Mouse (Mus musculus): ENCODE data around the gene Met. TPM values are rescaled to one million over a fixed set of nuclear protein-coding genes. Genes with fewer than 3 reads are reported as not detected.

The Met gene
- total RNA-seq, 2 experiments from 2014 or later: 13.0 to 17.5 TPM

DNA sequence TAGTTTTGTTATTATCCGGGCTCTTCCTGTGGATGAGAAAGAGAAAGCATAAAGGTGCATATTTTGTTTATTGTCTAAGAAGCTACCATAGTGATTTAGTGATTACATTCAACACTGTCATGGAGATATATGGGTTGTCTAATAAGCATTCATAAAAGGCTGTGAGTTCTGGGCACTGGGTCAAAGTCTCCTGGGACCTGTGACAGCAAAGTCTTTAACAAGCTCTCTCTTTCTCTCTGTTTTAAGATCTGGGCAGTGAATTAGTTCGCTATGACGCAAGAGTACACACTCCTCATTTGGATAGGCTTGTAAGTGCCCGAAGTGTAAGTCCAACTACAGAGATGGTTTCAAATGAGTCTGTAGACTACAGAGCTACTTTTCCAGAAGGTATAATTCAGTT is 85.2 kb downstream of the Met start:
- DNase-seq: no peak

- DNase-seq: no peak
Observed at GRCm38 (mm10) chr6:17549645-17550044, 86.0 kb downstream of the Met start.

- no peak for DNase-seq
Observed at GRCm38 (mm10) chr6:17554263-17554662, 90.7 kb downstream of the Met start.

GRCm38 (mm10) chr6:17554757-17555156 is 91.2 kb downstream of the Met start:
- no peak for DNase-seq

- no peak for DNase-seq
Observed at GRCm38 (mm10) chr6:17555719-17556118, 92.1 kb downstream of the Met start.

DNA sequence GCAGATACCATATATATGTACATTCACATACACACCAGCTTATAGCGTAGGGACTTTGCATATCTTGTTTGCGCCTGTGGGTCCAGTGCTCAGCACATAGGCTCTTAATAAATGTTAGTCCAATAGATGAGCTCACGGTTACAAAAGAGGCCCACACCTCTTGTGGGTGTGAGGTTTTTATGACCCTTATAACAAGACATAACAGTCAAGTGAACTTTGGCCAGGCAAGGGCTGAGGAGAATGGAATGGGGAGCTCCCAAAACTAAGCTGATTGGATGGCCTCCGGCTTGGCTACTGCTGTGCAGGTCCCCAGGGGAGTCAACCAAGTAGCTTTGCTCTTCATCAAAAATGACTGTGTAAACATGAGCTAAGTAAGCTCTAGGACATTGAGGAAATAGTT is 96.1 kb downstream of the Met start:
- peak; percentile 47 for DNase-seq

DNA sequence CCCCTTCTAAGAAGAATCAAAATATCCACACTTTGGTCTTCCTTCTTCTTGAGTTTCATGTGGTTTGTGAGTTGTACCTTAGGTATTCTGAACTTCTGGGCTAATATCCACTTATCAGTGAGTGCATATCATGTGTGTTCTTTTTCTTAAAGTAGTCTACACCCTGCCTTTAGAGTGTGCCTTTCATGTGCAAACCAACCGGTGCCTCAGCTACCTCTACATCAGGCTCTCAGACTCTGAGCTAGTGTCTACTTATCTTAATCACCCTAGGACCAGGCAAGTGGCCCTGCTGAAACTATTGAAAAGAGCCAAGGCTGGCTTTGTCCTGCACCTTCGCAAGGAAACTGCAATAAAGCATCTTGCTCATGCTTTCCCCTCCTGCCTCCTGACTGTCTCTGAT is 97.7 kb downstream of the Met start:
- DNase-seq: no peak

- DNase-seq: no peak
Observed at GRCm38 (mm10) chr6:17561886-17562285, 98.3 kb downstream of the Met start.

DNA sequence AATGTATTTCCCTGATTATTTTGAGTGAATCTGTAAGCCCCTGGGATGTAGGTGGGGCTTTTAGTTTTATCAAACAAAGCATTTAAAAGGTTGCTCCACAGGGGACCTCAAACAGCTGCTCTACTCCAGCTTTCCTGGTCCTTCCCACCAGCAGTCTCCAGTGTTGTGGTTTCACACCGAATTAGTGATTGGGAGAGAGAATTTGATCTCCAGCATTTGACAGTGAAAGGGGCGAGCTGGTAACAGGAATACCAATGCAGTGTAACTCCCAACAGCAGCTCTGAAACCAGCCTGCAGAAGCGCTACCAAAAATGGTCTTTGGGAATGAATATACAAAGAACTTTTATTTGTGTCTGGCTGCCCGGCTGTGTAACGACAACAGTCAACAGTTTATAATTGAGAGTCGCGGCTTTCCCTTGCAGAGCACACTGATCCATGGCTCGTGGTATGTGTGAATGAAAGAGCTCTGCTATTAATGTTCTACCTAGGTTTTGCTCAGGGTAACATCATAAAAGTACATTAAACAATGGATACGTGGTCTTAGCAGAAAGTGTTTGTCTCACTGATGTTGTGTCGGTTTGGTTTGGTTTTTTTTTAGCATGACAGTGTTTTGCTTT is 99.0 kb downstream of the Met start:
- no peak for DNase-seq

DNA sequence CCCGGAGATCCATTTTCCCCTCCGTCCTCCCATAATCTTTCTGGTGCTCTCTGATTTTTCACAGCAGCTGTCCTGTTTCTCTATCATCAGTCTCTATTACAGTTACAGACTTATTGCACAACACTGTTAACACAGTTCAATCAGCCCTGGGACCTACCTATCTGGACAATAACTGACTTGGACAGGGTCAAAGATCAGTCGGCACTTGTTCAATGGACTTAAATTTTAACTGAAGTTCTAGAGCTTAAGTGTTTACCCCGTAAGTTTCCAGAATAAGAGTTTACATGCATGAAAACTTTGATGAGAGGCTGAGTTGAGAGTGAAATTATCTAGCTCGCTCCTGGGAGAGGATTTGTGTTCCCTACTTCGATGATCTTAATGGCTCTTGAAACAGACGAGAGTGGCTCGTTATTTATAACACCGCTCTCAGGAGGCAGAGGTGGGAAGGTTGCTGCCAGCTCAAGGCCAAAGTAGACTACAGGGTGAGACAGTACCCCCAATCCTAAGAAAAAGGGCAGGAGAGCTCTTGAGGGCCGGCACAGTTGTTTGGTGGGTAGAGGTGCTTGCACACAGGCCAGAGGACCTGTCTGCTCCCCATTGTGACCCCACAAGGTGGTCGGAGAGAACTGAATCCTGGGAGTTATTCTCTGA is 105.2 kb downstream of the Met start:
- no peak for DNase-seq

DNA sequence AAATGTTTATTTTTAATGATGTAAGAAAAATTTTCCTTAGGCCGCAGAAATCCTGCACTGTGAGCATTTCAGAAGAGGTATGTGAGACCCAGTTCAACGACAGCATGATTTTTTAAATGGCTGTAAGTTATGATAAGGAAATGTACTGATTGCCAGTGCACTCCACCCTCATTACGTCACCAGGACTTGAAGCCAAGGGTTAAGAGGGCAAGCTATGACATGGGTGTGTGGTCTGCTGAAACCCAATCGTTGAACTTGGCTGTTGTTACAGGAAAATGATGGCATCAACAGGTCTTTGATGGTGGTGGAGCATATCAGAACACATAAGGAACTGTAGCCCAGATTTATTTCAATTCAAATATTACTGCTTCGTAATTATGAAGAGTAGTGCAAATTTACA is 109.6 kb downstream of the Met start:
- DNase-seq: no peak

GRCm38 (mm10) chr6:17573732-17574131 is 110.1 kb downstream of the Met start:
- no peak for DNase-seq

DNA sequence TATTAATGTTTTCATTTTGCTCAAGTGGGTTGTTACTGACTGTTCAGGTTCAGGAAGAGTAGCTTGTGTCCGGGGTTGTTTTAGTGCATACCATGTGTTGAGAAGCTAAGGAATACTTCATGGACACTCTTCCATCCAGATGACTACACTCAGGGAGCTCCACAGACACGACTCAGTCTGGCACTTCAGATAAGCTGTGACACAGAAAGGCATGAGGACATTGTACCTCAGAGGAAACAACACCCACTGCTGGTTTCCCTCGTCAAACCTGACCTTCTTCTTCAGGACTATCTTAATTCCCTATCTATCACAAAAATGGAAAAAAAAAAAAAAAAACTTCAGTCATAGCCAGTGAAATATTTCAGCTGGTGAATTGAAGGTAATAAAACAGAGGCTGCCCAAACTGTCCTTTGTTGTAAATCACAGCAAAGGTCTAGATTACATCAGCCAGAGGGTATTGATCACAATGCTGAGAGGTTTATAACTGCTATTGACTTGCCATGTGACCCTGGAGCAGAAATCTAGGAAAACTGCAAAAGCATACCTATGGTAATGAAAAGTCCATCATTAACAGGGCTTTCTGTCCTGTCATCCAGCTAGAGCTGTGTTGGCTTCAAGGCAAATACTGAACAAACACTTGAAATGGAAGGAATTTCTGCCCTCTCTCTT is 114.6 kb downstream of the Met start:
- DNase-seq: no peak

DNA sequence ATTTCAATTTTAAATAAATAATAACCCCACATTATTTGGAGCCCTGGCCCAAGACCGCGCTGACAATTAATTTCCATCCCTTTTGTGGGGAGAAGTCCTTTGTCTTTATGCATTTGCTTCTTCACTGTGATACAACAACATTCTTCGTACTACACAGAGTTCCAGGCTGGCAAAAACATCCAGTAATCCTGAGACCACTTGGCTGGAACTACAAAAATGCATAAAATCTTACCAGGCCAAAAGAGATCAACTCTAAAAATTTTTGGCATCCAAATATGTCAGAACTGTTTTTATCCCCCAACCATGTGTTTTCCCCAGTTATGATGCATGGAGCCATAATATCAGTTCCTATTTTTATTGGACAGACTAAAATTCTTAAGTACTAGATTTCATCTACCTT is 116.7 kb downstream of the Met start:
- DNase-seq: no peak

DNA sequence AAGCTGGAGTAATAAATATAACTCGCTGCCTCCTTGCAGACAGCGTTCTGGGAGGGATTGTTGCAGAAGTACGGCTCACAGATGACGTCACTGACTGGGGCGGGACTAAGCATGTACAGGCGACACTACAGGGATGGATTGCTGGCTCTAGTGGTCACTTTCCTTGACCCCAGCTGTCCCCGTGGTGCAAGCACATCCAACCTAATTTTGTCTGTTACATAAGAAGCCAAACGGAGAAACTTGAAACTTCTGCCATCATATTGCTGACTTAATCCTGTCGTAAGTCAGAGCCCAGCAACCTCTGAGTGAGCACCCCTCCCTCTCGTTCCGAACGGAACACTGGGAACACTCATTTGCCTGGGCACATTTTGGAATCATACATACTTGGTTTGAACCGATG is 120.4 kb downstream of the Met start:
- DNase-seq: peak; percentile 82

DNA sequence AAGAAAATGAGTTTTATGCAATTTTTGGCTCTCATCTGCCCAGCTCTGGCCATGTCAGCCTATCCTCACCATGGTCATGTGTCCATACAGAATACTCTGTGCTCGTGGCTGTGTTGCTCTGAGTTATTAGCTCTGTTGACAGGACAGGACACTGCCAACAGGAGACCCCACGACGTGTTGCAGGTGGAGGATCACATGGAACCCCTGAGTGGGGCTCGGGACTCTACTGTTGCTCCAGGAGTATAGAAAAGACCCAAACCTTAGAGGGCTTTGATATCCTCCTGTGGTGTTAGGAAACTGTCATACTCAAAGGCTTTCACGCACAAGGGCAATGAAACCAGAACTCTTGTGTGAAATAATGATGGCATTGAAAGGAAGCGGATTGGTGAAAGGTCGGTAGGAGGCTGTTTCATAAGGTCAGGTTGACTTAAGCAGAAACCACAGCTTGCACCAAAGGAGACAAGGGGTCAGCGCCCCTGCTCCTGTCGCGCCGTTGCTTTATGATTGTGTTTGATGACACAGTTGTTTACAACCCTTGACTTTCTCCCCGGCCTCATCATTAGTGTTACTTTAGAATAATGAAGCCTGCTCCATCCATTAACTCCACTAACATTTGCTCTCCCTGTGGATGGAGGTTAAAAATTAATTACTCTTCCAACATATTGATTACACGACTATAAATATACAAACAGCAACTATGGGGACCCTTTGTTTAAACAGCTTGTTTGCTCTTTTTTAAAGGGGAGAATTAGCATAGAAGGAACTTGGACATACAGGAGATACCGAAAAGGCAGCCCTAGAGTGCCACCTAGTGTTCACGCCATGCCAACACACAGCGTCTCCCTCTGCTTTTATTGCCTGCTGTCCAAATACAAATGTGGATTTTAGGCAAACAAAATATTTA is 125.7 kb downstream of the Met start:
- DNase-seq: peak; percentile 88

- DNase-seq: no peak
Observed at GRCm38 (mm10) chr6:17589953-17590627, 126.5 kb downstream of the Met start.

GRCm38 (mm10) chr6:17593971-17594370 is 130.4 kb downstream of the Met start:
- DNase-seq: no peak

- peak; percentile 24 for DNase-seq
Observed at GRCm38 (mm10) chr6:17595712-17596462, 132.3 kb downstream of the Met start.

GRCm38 (mm10) chr6:17599373-17599772 is 135.8 kb downstream of the Met start:
- DNase-seq: no peak

DNA sequence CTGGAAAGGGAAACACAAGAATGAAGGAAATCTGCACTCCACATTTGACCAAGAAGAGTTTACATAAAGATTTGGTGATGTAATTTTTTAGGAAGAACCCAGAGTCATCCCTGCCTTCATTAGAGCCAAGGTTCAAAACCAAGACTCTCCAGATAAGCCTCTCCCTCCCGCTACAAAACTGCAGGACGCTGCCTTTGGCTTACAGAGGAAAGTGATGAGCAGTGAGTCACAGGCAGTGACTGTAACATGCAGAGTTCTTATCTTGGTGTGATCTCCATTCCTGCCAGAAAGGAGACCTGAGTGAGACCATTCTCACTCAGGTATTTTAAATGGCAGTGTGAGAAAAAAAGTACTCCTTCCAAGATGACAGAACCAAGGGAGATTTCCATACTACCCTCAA is 137.9 kb downstream of the Met start:
- no peak for DNase-seq
